Mouse (Mus musculus) C2C12 (cell line): ENCODE data around the gene Kcnh2.

Experiments
- CTCF ChIP-seq: IDR thresholded peaks from one replicate; pipeline ENCODE4 v1.5.1; 2011; ENCODE audit not compliant: control insufficient read depth, insufficient read depth, insufficient read length
- FOSL1 ChIP-seq: IDR thresholded peaks from one replicate; pipeline ENCODE4 v1.8.0; 2011; ENCODE audit warnings: mild to moderate bottlenecking, low read length; ENCODE audit not compliant: poor library complexity, insufficient read depth, severe bottlenecking

DNA sequence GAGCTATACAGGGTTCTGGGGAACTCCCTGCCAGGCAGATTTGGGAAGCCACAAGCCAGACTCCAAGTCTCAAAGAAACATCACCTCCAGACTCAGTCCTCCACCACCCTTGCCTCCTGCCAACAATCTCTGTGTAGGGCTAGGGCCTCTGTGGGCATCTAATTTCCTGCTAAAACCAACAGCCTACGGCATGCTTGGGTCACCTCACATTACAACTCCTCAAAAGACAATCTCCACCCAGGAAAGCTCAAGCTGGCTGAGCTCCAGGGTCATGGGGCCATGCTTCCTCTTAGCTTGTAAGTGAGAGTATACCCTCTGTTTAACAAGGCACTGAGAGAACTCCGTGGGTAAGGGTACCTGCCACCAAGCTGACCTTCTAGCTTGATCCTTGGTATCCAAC lies 13.6 kb downstream of the Kcnh2 start:
- TF ChIP-seq FOSL1 (no peak), CTCF (no peak)
